Mouse (Mus musculus): Measurements from ENCODE around the gene Os9. TPM values are rescaled to one million over a fixed set of nuclear protein-coding genes. Genes with fewer than 3 reads are reported as not detected.
"Not testable (repeated sequence)": the region's sequence is repeated elsewhere in the genome, so short reads cannot be mapped to it uniquely, and the experiment has no call there.

Gene Os9
- polyA plus RNA-seq, 1 experiment from 2014 or later, result 29.5 TPM

- Histone ChIP-seq H3K4me1 (ENCODE audit: control insufficient read depth, insufficient read depth, low read length) (no peaks in the 10 kb centered on the region), H3K9ac (ENCODE audit: low read length) (no peak overlapping the region), H3K9me3 (ENCODE audit: control insufficient read depth, low read length) (no peaks in the 10 kb centered on the region), H3K27me3 (ENCODE audit: control insufficient read depth, insufficient read depth, low read length) (no peaks in the 10 kb centered on the region), H3K27ac (replicated peaks; ENCODE audit: low read depth, low read length) (no peak overlapping the region), H3K36me3 (ENCODE audit: control insufficient read depth, insufficient read depth, low read length) (no peaks in the 10 kb centered on the region), H3K4me2 (ENCODE audit: low read depth, severe bottlenecking) (no peak overlapping the region), H3K4me3 (ENCODE audit: low read depth, low read length) (no peak overlapping the region)
- 83% methylated on average over 11 of the region's 11 CpGs for WGBS
- DNase-seq (ENCODE audit: low spot score) (no peak), ATAC-seq (ENCODE audit: insufficient number of reproducible peaks, low FRiP score, low TSS enrichment, low read depth) (no peak)
Measured at GRCm38 (mm10) chr10:127140971-127141370, 20.0 kb upstream of the Os9 start.

DNA sequence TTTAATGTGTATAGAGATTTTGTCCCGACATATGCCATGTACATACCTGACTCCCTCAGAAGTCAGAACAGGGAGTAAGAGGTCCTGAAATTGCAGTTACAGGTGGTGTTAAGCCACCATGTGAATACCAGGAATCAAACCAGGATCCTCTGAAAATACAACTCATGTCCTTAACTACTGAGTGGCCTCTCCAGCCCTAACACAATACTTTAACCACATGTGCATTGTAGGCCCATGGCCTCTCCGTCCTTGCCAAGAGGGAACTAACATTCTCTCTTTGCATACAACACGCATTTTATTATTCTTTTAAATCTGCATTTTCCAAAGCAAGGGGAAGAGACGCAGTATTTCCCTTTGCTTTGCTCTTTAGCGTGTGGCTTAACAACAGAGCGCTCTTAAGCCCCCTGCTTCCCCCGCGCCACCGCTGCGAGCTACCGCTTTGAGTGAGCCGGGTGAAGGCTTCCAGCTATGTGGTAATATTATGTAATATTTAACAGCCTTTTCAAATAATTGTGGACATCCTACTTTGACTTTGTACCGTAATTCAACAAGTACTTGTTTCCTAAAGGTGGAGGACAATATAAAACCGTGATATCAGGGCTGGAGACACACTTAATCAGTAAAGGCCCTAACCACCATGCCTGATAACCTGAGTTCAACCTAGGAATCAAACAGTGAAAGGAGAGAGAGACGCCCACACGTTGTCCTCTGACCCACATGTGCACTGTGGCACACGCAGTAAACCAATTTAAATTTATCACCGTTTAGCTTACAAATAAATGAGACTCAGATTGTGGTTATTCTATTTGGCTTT is 17.6 kb upstream of the Os9 start:
- DNase-seq (ENCODE audit: low spot score), result no peak
- H3K9ac ChIP-seq (ENCODE audit: low read length), result no peak overlapping the region
- H3K4me2 ChIP-seq (ENCODE audit: low read depth, severe bottlenecking), result no peak overlapping the region
- no peak overlapping the region for H3K27ac ChIP-seq (replicated peaks; ENCODE audit: low read depth, low read length)
- no peak for ATAC-seq (ENCODE audit: insufficient number of reproducible peaks, low FRiP score, low TSS enrichment, low read depth)
- WGBS, result 91% methylated on average over 18 of the region's 18 CpGs
- no peak overlapping the region for H3K4me3 ChIP-seq (ENCODE audit: low read depth, low read length)
- no peaks in the 10 kb centered on the region for H3K36me3 ChIP-seq (ENCODE audit: control insufficient read depth, insufficient read depth, low read length)
- no peaks in the 10 kb centered on the region for H3K27me3 ChIP-seq (ENCODE audit: control insufficient read depth, insufficient read depth, low read length)
- H3K9me3 ChIP-seq (ENCODE audit: control insufficient read depth, low read length), result no peaks in the 10 kb centered on the region
- no peaks in the 10 kb centered on the region for H3K4me1 ChIP-seq (ENCODE audit: control insufficient read depth, insufficient read depth, low read length)

DNA sequence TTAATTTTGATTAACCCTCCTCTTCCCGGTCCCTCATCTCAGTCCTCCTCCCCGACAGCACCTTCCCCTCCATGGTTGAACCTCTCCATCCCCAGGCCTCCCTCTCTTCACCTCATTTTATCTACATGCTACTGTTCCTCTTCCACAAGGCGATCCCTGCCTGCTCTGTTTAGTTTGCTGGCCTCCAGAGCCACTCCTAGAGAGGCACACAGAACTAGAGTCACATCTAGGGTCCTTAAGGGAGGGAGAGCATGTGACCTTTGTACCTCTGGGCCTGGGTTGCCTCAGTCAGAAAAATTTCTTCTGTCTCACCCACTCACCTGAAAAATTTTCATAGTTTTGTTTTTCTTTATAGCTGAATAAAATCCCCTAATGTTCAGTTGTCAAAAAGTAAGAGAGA is 17.0 kb upstream of the Os9 start:
- Histone ChIP-seq H3K27ac (replicated peaks; ENCODE audit: low read depth, low read length) (no peak overlapping the region), H3K9me3 (ENCODE audit: control insufficient read depth, low read length) (no peaks in the 10 kb centered on the region), H3K4me3 (ENCODE audit: low read depth, low read length) (no peak overlapping the region), H3K36me3 (ENCODE audit: control insufficient read depth, insufficient read depth, low read length) (no peaks in the 10 kb centered on the region), H3K27me3 (ENCODE audit: control insufficient read depth, insufficient read depth, low read length) (no peaks in the 10 kb centered on the region), H3K9ac (ENCODE audit: low read length) (no peak overlapping the region), H3K4me1 (ENCODE audit: control insufficient read depth, insufficient read depth, low read length) (no peaks in the 10 kb centered on the region), H3K4me2 (ENCODE audit: low read depth, severe bottlenecking) (no peak overlapping the region)
- WGBS, result 81% methylated on average over 3 of the region's 3 CpGs
- no peak for ATAC-seq (ENCODE audit: insufficient number of reproducible peaks, low FRiP score, low TSS enrichment, low read depth)
- no peak for DNase-seq (ENCODE audit: low spot score)

DNA sequence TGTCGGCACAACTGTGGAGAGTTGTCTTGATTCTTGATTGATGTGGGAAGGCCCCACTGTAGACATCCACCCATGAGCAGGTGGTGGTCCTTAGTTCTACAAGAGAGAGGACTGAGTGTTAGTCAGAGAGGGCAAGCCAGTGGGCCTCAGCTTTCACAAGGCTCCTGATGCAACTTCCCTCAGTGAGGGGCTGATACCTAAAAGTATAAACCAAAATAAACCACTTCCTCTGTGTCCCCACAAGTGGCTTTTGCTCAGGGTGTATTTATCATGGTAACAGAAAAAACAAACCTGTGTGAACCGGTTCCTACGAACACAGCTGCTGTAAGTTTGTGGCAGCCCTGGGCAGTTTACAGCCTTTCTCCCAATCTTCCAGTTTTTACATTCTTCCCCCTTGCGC is 15.6 kb upstream of the Os9 start:
- Histone ChIP-seq H3K4me3 (ENCODE audit: low read depth, low read length) (no peak overlapping the region), H3K4me1 (ENCODE audit: control insufficient read depth, insufficient read depth, low read length) (no peaks in the 10 kb centered on the region), H3K9me3 (ENCODE audit: control insufficient read depth, low read length) (no peaks in the 10 kb centered on the region), H3K27ac (replicated peaks; ENCODE audit: low read depth, low read length) (no peak overlapping the region), H3K9ac (ENCODE audit: low read length) (no peak overlapping the region), H3K4me2 (ENCODE audit: low read depth, severe bottlenecking) (no peak overlapping the region), H3K27me3 (ENCODE audit: control insufficient read depth, insufficient read depth, low read length) (no peaks in the 10 kb centered on the region), H3K36me3 (ENCODE audit: control insufficient read depth, insufficient read depth, low read length) (no peaks in the 10 kb centered on the region)
- WGBS, result 81% methylated on average over 4 of the region's 4 CpGs
- DNase-seq (ENCODE audit: low spot score) (no peak), ATAC-seq (ENCODE audit: insufficient number of reproducible peaks, low FRiP score, low TSS enrichment, low read depth) (no peak)

GRCm38 (mm10) chr10:127135118-127135836 is 14.3 kb upstream of the Os9 start:
- ATAC-seq (ENCODE audit: insufficient number of reproducible peaks, low FRiP score, low TSS enrichment, low read depth) (no peak), DNase-seq (ENCODE audit: low spot score) (no peak)
- H3K9ac ChIP-seq (ENCODE audit: low read length), result no peak overlapping the region
- no peaks in the 10 kb centered on the region for H3K36me3 ChIP-seq (ENCODE audit: control insufficient read depth, insufficient read depth, low read length)
- no peaks in the 10 kb centered on the region for H3K4me1 ChIP-seq (ENCODE audit: control insufficient read depth, insufficient read depth, low read length)
- H3K27ac ChIP-seq (replicated peaks; ENCODE audit: low read depth, low read length), result no peak overlapping the region
- no peaks in the 10 kb centered on the region for H3K27me3 ChIP-seq (ENCODE audit: control insufficient read depth, insufficient read depth, low read length)
- no peak overlapping the region for H3K4me3 ChIP-seq (ENCODE audit: low read depth, low read length)
- no peaks in the 10 kb centered on the region for H3K9me3 ChIP-seq (ENCODE audit: control insufficient read depth, low read length)
- H3K4me2 ChIP-seq (ENCODE audit: low read depth, severe bottlenecking), result no peak overlapping the region
- WGBS, result 47% methylated on average over 8 of the region's 8 CpGs

GRCm38 (mm10) chr10:127134394-127135035 is 13.6 kb upstream of the Os9 start:
- H3K9ac ChIP-seq (ENCODE audit: low read length); H3K27ac ChIP-seq (replicated peaks; ENCODE audit: low read depth, low read length); H3K9me3 ChIP-seq (ENCODE audit: control insufficient read depth, low read length); H3K4me3 ChIP-seq (ENCODE audit: low read depth, low read length); DNase-seq (ENCODE audit: low spot score); ATAC-seq (ENCODE audit: insufficient number of reproducible peaks, low FRiP score, low TSS enrichment, low read depth); H3K4me2 ChIP-seq (ENCODE audit: low read depth, severe bottlenecking); H3K4me1 ChIP-seq (ENCODE audit: control insufficient read depth, insufficient read depth, low read length); H3K27me3 ChIP-seq (ENCODE audit: control insufficient read depth, insufficient read depth, low read length); H3K36me3 ChIP-seq (ENCODE audit: control insufficient read depth, insufficient read depth, low read length): not testable (repeated sequence)
- 80% methylated on average over 3 of the region's 3 CpGs for WGBS

GRCm38 (mm10) chr10:127132469-127132868 is 11.5 kb upstream of the Os9 start:
- DNase-seq (ENCODE audit: low spot score) (no peak), ATAC-seq (ENCODE audit: insufficient number of reproducible peaks, low FRiP score, low TSS enrichment, low read depth) (no peak)
- H3K4me2 ChIP-seq (ENCODE audit: low read depth, severe bottlenecking), result no peak overlapping the region
- WGBS, result 70% methylated on average over 5 of the region's 5 CpGs
- no peaks in the 10 kb centered on the region for H3K9me3 ChIP-seq (ENCODE audit: control insufficient read depth, low read length)
- no peak overlapping the region for H3K9ac ChIP-seq (ENCODE audit: low read length)
- H3K27me3 ChIP-seq (ENCODE audit: control insufficient read depth, insufficient read depth, low read length), result no peaks in the 10 kb centered on the region
- no peaks in the 10 kb centered on the region for H3K4me1 ChIP-seq (ENCODE audit: control insufficient read depth, insufficient read depth, low read length)
- no peaks in the 10 kb centered on the region for H3K36me3 ChIP-seq (ENCODE audit: control insufficient read depth, insufficient read depth, low read length)
- H3K4me3 ChIP-seq (ENCODE audit: low read depth, low read length), result no peak overlapping the region
- H3K27ac ChIP-seq (replicated peaks; ENCODE audit: low read depth, low read length), result no peak overlapping the region

DNA sequence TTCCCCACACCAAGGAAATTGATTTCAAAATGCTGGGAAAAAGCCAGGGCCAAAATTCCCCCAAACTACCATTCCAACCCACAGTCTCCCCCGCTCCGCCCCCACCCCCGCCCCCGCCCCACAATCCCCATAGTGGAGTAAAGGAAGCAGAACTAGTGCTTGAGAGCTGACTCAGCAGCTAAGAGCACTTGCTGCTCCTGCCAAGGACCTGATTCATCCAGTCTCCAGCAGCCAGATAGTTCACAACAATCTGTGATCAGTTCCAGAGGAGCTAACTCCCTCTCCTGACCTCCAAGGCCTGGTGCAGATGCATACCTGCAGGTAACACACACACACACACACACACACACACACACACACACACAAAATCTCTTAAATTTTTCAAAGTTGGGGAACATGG is 8.5 kb upstream of the Os9 start:
- Histone ChIP-seq H3K9me3 (ENCODE audit: control insufficient read depth, low read length) (no peaks in the 10 kb centered on the region), H3K4me1 (ENCODE audit: control insufficient read depth, insufficient read depth, low read length) (no peaks in the 10 kb centered on the region), H3K9ac (ENCODE audit: low read length) (no peak overlapping the region), H3K27me3 (ENCODE audit: control insufficient read depth, insufficient read depth, low read length) (no peaks in the 10 kb centered on the region), H3K4me3 (ENCODE audit: low read depth, low read length) (no peak overlapping the region), H3K27ac (replicated peaks; ENCODE audit: low read depth, low read length) (no peak overlapping the region), H3K4me2 (ENCODE audit: low read depth, severe bottlenecking) (no peak overlapping the region), H3K36me3 (ENCODE audit: control insufficient read depth, insufficient read depth, low read length) (no peaks in the 10 kb centered on the region)
- DNase-seq (ENCODE audit: low spot score) (no peak), ATAC-seq (ENCODE audit: insufficient number of reproducible peaks, low FRiP score, low TSS enrichment, low read depth) (no peak)
- WGBS, result 83% methylated on average over 4 of the region's 4 CpGs

Measured in limb, embryonic 11.5 days (tissue).